In genomic region chr8:122814608-122815007, GRCm38 (mm10) we compare ENCODE assay signal across 12 mouse cellular contexts. TPM values are rescaled to one million over a fixed set of nuclear protein-coding genes. Genes with fewer than 3 reads are reported as not detected.
DNase-seq lines count a peak whose midpoint lies in the region; ATAC-seq and TF ChIP-seq lines count a peak whose summit lies in the region.
"Had no signal": no experiment of that assay in that cellular context is flagged by ENCODE, and none has a peak within 500 bp of the region (broad histone marks: within the 10 kb centered on the region; RNA-seq: fewer than 3 reads in every experiment).

No protein-coding gene starts in this region.

- H3K36me3 ChIP-seq in hindbrain, embryonic 10.5 days, result peaks cover 35% of the 10 kb centered on the region
- H3K36me3 ChIP-seq in hindbrain, embryonic 14.5 days (replicated peaks; ENCODE audit: control insufficient read depth, insufficient read depth), result 0 out of 2 replicates have a peak, but pooled peaks cover 12% of the 10 kb centered on the region
- H3K36me3 ChIP-seq in hindbrain, embryonic 12.5 days, result 0 out of 2 replicates have a peak, but pooled peaks cover 9% of the 10 kb centered on the region
- no peaks in the 10 kb centered on the region; the same call in 1 of the 2 replicates for H3K36me3 ChIP-seq in midbrain, embryonic 16.5 days (ENCODE audit: control insufficient read depth, insufficient read depth, low read length)

- 17% methylated on average over 7 of the region's 7 CpGs for WGBS in hindbrain, embryonic 10.5 days
- 9% methylated on average over 7 of the region's 7 CpGs for WGBS in hindbrain, embryonic 14.5 days
- 16% methylated on average over 7 of the region's 7 CpGs for WGBS in hindbrain, embryonic 12.5 days
- 8% methylated on average over 7 of the region's 7 CpGs for WGBS in midbrain, embryonic 16.5 days

- no peak overlapping the region for H3K4me3 ChIP-seq in hindbrain, embryonic 10.5 days
- no peak overlapping the region for H3K4me3 ChIP-seq in hindbrain, embryonic 14.5 days (replicated peaks; ENCODE audit: low read length)
- no peak overlapping the region for H3K4me3 ChIP-seq in hindbrain, embryonic 12.5 days
- no peak overlapping the region for H3K4me3 ChIP-seq in midbrain, embryonic 16.5 days (ENCODE audit: low read depth, low read length)
- H3K4me3 ChIP-seq: embryonic facial prominence, embryonic 15.5 days; layer of hippocampus, adult 2 months had no signal

- no peak for DNase-seq in hindbrain, embryonic 10.5 days (ENCODE audit: low spot score)
- no peak for DNase-seq in hindbrain, embryonic 14.5 days (ENCODE audit: low spot score)
- peak; percentile 65 for DNase-seq in brain, embryonic 14.5 days (ENCODE audit: low read depth)
- no peak for DNase-seq in urinary bladder, adult 2 months (ENCODE audit: low spot score)
- DNase-seq: heart, postnatal 36 days; kidney, adult 18-20 months; lung, adult 18-20 months had no signal

- TF ChIP-seq CTCF in brain, embryonic 14.5 days (IDR thresholded peaks at IDR 0.05; ENCODE audit: borderline replicate concordance, extremely low read depth, insufficient read depth, insufficient read length), result no peak

- no peak overlapping the region for H3K4me2 ChIP-seq in hindbrain, embryonic 14.5 days (replicated peaks)
- no peak overlapping the region for H3K4me2 ChIP-seq in hindbrain, embryonic 12.5 days (replicated peaks)
- H3K4me2 ChIP-seq in midbrain, embryonic 16.5 days (ENCODE audit: low read length), result no peak overlapping the region
- H3K4me2 ChIP-seq: embryonic facial prominence, embryonic 15.5 days had no signal

- peaks cover 18% of the 10 kb centered on the region for H3K27me3 ChIP-seq in hindbrain, embryonic 10.5 days (ENCODE audit: insufficient read depth, poor library complexity, severe bottlenecking)
- no peaks in the 10 kb centered on the region for H3K27me3 ChIP-seq in hindbrain, embryonic 14.5 days (ENCODE audit: control insufficient read depth, insufficient read depth, low read length)
- no peaks in the 10 kb centered on the region for H3K27me3 ChIP-seq in hindbrain, embryonic 12.5 days
- no peaks in the 10 kb centered on the region for H3K27me3 ChIP-seq in midbrain, embryonic 16.5 days (ENCODE audit: control insufficient read depth, insufficient read depth, low read depth, low read length)
- H3K27me3 ChIP-seq: embryonic facial prominence, embryonic 15.5 days had no signal

- H3K9me3 ChIP-seq in hindbrain, embryonic 10.5 days, result no peaks in the 10 kb centered on the region
- no peaks in the 10 kb centered on the region for H3K9me3 ChIP-seq in hindbrain, embryonic 14.5 days (ENCODE audit: control insufficient read depth, low read length)
- no peaks in the 10 kb centered on the region for H3K9me3 ChIP-seq in hindbrain, embryonic 12.5 days (replicated peaks)
- no peaks in the 10 kb centered on the region for H3K9me3 ChIP-seq in midbrain, embryonic 16.5 days (replicated peaks; ENCODE audit: control insufficient read depth, low read length, poor library complexity, severe bottlenecking)
- H3K9me3 ChIP-seq: embryonic facial prominence, embryonic 15.5 days had no signal

- H3K9ac ChIP-seq in hindbrain, embryonic 14.5 days, result no peak overlapping the region
- no peak overlapping the region for H3K9ac ChIP-seq in hindbrain, embryonic 12.5 days
- 0 out of 2 replicates have a peak overlapping the region, but pooled peaks have one; percentile 10 for H3K9ac ChIP-seq in midbrain, embryonic 16.5 days (ENCODE audit: low read depth, low read length)
- H3K9ac ChIP-seq: embryonic facial prominence, embryonic 15.5 days had no signal

- peaks cover 77% of the 10 kb centered on the region for H3K4me1 ChIP-seq in hindbrain, embryonic 10.5 days (replicated peaks)
- H3K4me1 ChIP-seq in hindbrain, embryonic 14.5 days (replicated peaks; ENCODE audit: control insufficient read depth, insufficient read depth, low read length), result peaks cover 44% of the 10 kb centered on the region
- H3K4me1 ChIP-seq in hindbrain, embryonic 12.5 days, result peaks cover 60% of the 10 kb centered on the region
- H3K4me1 ChIP-seq in midbrain, embryonic 16.5 days (ENCODE audit: control insufficient read depth, insufficient read depth, low read length), result peaks cover 21% of the 10 kb centered on the region

- no peak for TF ChIP-seq POLR2A in brain, embryonic 14.5 days (IDR thresholded peaks at IDR 0.05; ENCODE audit: borderline replicate concordance, extremely low read depth, insufficient read depth, insufficient read length, poor library complexity, severe bottlenecking)

- 0 out of 2 replicates have a peak overlapping the region, but pooled peaks have one; percentile 35 for H3K27ac ChIP-seq in hindbrain, embryonic 10.5 days
- H3K27ac ChIP-seq in hindbrain, embryonic 14.5 days, result no peak overlapping the region
- peak overlapping the region; percentile 36; the same call in 1 of the 2 replicates for H3K27ac ChIP-seq in hindbrain, embryonic 12.5 days
- peak overlapping the region; percentile 33; the same call in 1 of the 2 replicates for H3K27ac ChIP-seq in midbrain, embryonic 16.5 days (ENCODE audit: low read length)
- H3K27ac ChIP-seq: embryonic facial prominence, embryonic 15.5 days; layer of hippocampus, adult 2 months had no signal

- ATAC-seq in hindbrain, embryonic 14.5 days (ENCODE audit: low FRiP score), result no peak
- ATAC-seq in hindbrain, embryonic 12.5 days (ENCODE audit: low FRiP score), result no peak
- no peak for ATAC-seq in midbrain, embryonic 16.5 days
- ATAC-seq in inflammation-experienced regulatory T-cells, adult 6 months, result no peak

RNA-seq across cellular contexts. Expression of gene Cdh15, which starts 33.2 kb away (rescaled TPM):
- 0.80 and 1.2 TPM in 2 replicates for polyA plus RNA-seq in hindbrain, embryonic 10.5 days (2016; fragmentation: Nextera tagmentation; extraction: Ambion mirVana)
- polyA plus RNA-seq in hindbrain, embryonic 14.5 days (2014; fragmentation: Nextera tagmentation; extraction: Ambion mirVana), result 1.5 TPM in 2 replicates
- 1.0 and 1.2 TPM in 2 replicates for polyA plus RNA-seq in brain, embryonic 14.5 days (2012; rRNA removed)
- polyA plus RNA-seq in hindbrain, embryonic 12.5 days (2016; fragmentation: Nextera tagmentation; extraction: Ambion mirVana), result 1.9 and 6.1 TPM in 2 replicates
- 2.2 and 2.9 TPM in 2 replicates for polyA plus RNA-seq in midbrain, embryonic 16.5 days (2015; fragmentation: Nextera tagmentation; extraction: Ambion mirVana)
- under 1 TPM in 2 of 3 experiments, not detected in 1; 0.67 to 0.81 TPM for polyA plus RNA-seq in inflammation-experienced regulatory T-cells, adult 6 months (2017; shearing (Covaris generic))
- 0.06 and 0.09 TPM in 2 replicates for polyA plus RNA-seq in urinary bladder, adult 2 months (2012; rRNA removed)

RNA-seq across cellular contexts. Expression of gene Acsf3, which starts 39.3 kb away (rescaled TPM):
- polyA plus RNA-seq in hindbrain, embryonic 10.5 days (2016; fragmentation: Nextera tagmentation; extraction: Ambion mirVana), result 16.5 and 18.0 TPM in 2 replicates
- polyA plus RNA-seq in hindbrain, embryonic 14.5 days (2014; fragmentation: Nextera tagmentation; extraction: Ambion mirVana), result 14.5 and 16.5 TPM in 2 replicates
- polyA plus RNA-seq in brain, embryonic 14.5 days (2012; rRNA removed), result 18.9 and 19.5 TPM in 2 replicates
- polyA plus RNA-seq in hindbrain, embryonic 12.5 days (2016; fragmentation: Nextera tagmentation; extraction: Ambion mirVana), result 15.1 and 17.6 TPM in 2 replicates
- 15.1 and 18.0 TPM in 2 replicates for polyA plus RNA-seq in midbrain, embryonic 16.5 days (2015; fragmentation: Nextera tagmentation; extraction: Ambion mirVana)
- polyA plus RNA-seq in inflammation-experienced regulatory T-cells, adult 6 months (2017; shearing (Covaris generic)), result 10 to 100 TPM in 1 of 3 experiments, 1 to 10 TPM in 2; 7.8 to 10.1 (median 9.2) TPM
- 14.2 and 14.4 TPM in 2 replicates for polyA plus RNA-seq in urinary bladder, adult 2 months (2012; rRNA removed)
